Mouse (Mus musculus) heart, adult 2 months (tissue): Measurements from ENCODE around the gene Inhbe.

Experiments used
- CTCF ChIP-seq: fragments of 200-600 bp; IDR thresholded peaks from 2 replicates; pipeline ENCODE4 v1.8.1; 2022; ENCODE audit warnings: antibody characterized with exemption, mild to moderate bottlenecking, moderate library complexity
- POLR2A ChIP-seq: fragments of 200-500 bp; IDR thresholded peaks from 2 replicates; pipeline ENCODE4 v1.6.1; 2011; ENCODE audit warnings: mild to moderate bottlenecking, low read depth, low read length, control low read depth; ENCODE audit not compliant: insufficient read depth

DNA sequence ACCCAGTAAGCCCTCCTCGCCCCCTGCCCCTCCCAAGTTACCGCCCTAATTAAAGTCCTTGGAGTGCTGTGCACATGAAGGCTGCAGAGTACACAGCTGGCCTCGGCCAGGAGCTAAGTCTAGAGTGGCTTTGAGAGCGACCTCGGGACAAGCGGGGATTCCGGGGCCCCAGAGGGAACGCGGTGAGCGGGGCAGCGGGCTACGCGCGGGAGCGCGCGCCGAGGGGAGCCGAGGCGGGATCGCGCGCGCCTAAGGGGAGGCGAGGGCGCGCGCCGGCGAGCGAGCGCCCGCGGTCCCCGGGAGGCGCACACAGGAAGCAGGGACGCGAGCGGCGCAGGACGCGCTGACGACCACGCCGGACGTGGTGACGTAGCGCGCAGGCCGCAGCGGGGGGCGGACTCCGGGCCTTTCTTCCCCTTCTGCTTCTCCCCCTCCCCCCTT is 26.1 kb upstream of the Inhbe start, which contains the start of gene R3hdm2:
- TF ChIP-seq CTCF (no peak), POLR2A (no peak; the same call in 1 of the 2 replicates)
